Mouse (Mus musculus) granulocyte monocyte progenitor cell, adult 5-6 weeks (primary cell): ENCODE results near the gene Ccdc80. TPM values are rescaled to one million over a fixed set of nuclear protein-coding genes. Genes with fewer than 3 reads are reported as not detected.
A peak's percentile ranks its signal among the peaks of the same experiment; 100 is the strongest.

Experiments used
- ATAC-seq: replicated peaks from 2 replicates; pipeline ENCODE4 v1.8.0; 2016; ENCODE audit warnings: mild to moderate bottlenecking, moderate TSS enrichment, inconsistent platforms; ENCODE audit not compliant: poor library complexity, severe bottlenecking
- total RNA-seq, 2 experiments: library from RNA; stranded (forward) in 1 of 2; stranded (reverse) in 1 of 2; fragments of 200-712, 200-1000 nt in 1 of 2; fragments of >200 nt in 1 of 2; fragmentation: Nextera tagmentation in 1 of 2; gene quantifications; 2 replicates each; pipeline ENCODE4 v1.2.3; 2014 to 2017

Gene Ccdc80
- total RNA-seq, 2 experiments from 2014 or later = 0.41 TPM; not detected in 1

- ATAC-seq = no peak
Measured at GRCm38 (mm10) chr16:45108203-45108878, 15.1 kb downstream of the Ccdc80 start.

DNA sequence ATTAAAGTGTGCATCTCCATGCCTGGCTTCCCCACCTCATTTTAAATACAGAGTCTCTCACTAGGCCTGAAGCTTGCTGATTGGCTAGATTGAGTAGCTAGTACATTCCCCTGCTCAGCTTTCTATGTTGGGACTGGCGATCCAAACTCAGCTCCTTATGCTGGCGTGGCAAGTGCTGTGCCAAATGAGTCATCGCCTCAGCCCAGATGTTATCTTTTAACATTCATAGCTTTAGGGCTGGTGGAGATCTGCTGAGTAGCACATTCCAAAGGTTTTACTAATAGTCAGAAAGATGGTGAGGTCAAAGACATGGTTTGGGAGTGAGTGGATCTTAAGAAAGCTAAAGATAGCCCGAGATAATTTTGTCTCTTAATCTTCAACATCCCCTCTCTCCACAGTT is 17.3 kb downstream of the Ccdc80 start:
- no peak for ATAC-seq

DNA sequence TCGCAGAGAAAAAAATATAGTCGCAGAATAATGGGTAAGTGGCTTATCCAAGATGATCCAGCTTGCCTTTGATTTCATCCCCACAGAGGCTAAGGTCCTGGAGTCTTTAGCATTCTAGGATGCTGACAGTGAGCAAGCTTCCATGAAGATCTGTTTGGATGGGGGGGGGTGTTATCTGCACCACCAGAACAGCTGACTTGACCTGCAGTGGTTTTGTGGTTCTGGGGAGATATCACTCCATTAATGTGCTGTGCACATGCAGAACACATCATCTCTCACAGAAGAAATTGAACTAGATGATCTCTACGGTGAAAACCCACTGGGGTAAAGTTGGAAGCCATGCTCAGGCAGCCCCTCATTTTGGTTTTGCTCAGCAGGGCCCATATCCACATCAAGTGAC is 24.0 kb downstream of the Ccdc80 start:
- ATAC-seq = no peak

DNA sequence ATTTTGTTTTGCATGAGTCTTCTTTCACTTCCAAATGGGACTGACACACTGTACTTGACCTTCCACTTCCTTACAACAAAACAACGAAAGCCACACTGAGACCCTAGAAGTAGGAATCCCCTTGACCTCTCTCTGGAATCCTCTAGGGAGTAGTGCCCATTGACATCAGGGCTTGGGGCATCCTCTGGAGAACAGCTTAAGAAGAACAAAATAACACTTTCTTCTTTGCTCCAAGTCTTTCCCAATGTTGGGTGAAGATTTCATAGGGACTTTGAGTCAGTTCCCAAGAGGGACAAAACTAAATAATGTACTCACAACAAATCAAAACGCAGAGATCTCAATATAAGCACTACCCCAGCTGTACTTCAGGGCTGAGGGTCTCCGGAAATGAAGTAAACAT is 25.6 kb downstream of the Ccdc80 start:
- no peak for ATAC-seq

DNA sequence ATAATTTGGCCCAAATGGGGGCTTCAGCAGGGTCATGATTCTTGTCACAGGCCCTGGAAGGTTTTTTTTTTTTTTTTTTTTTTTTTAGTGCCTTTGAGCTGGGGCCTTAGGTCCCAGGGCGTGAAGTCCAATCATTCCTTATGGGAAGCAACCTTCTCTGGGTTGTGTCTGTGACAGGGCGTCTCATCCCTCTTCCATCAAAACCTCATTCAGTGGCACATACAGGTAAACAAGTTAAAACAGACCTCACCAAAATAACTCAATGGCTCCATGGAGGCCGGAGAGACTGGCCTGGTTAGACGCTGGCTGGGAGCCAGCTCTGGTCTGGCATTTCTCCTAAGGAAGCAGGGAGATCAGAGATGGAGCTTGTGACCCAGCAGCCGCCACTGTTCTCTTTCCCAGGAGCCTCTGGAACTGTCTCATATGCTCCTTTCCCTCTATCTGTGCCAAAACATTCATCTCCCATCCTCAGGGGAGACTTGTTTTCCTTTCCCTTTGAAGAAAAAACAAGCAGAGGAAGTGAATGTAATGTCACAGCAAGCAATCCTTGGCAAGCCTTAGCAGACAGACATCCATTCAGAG is 27.7 kb downstream of the Ccdc80 start:
- ATAC-seq = no peak

GRCm38 (mm10) chr16:45122571-45122970 is 29.4 kb downstream of the Ccdc80 start:
- ATAC-seq = no peak

GRCm38 (mm10) chr16:45124230-45125203 is 31.3 kb downstream of the Ccdc80 start:
- no peak for ATAC-seq

- ATAC-seq = no peak
Measured at GRCm38 (mm10) chr16:45127936-45128710, 34.9 kb downstream of the Ccdc80 start.

DNA sequence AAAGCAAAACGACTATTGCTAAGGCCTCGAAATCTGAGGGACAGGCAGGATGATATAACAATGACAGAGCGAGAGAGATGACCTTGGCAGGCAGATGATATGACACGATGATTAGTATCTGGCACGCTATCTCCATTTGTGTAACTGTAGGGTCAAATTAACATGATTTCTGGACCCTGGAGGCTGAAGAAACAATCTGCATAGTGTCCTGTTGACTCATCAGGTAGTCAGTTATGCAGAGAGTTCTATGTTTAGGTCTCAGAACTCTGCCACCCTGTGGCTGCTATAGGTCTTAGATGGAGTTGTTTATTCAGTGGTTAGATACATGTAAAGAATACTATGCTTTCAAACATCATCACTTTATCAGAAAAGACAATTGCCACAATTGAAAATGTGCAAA is 48.5 kb downstream of the Ccdc80 start:
- ATAC-seq = no peak

DNA sequence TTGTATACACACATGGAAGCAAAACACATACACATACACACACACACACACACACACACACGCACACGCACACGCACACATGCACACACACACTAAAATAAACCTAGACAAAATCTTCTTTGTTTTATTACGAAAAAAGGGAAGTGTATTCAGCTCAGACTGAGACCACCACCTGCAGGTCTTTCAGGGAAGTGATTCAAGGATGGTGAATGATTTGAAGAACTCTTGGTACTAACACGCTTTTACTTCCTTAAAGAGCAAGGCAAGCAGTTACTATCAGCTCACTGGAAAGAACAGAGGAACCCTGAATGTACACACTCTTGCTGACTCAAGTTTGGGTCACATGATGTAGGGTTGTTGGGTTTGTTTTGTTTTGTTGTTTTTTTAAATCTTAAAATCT is 49.4 kb downstream of the Ccdc80 start:
- ATAC-seq = peak; percentile 97

DNA sequence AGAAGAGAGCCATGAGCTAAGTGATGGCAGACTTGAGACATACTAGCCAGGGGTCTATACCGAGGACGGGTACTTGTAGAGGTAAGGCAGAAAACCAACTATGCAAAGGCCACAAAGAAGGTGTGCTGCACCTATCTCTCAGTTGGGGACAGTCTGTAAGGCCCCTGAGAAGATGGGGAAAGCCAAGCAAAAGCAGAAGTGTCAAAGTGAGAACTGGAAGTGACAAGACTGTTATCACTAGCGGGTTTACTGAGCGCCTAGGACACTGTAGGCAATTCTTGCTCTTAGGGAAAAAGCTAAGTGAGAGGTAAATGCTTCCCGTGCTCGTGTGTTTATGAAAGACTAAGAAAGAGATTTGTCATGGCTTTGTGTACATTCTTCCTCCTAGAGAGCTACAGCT is 51.9 kb downstream of the Ccdc80 start:
- ATAC-seq = peak; percentile 18; the same call in 1 of the 2 replicates

DNA sequence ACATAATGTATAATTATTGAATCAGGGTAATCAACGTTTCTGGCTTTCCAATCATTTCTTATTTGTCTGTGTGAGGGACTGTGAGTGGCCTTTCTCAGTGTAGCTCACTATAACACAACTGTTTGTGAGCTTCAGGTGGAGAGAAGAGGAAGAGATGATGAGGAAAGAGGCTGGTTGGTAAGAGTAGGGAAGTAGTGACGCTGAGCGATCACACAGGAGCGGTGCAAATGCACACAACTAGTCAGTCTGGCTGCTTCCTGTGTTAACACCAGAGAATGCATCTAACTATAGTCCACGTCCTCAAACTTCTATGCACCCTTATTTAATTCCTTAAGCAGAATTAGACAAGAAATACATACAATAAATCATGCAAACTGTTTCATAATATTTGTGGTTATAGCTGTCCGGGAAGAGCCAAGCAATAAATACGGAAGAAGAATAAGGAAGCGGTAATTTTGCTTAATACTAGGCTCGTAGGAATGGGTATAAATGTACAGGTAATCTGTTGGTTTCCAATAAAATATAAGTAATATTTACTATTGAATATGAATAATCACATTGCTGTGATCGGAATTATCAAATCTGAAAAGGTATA is 55.4 kb downstream of the Ccdc80 start:
- ATAC-seq = peak; percentile 97

GRCm38 (mm10) chr16:45154741-45155250 is 61.6 kb downstream of the Ccdc80 start:
- no peak for ATAC-seq

DNA sequence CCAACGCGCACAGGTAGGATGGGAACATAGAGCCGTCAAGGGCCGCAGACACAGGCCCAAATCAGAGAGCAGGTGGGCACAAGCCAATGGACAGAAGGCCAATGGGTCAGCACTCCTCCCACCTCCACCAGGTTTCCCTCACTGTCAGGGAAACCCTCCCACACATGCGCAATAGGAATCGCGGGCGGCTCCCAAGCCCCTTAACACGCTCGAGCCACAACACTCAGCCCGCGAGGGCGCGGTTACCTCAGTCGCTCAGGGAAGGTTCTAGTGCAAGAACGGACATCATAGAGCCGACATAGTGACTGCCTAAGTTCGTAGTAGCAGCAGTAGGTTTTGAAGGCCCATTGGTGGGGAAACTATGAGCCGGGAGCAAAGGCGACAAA is 64.9 kb downstream of the Ccdc80 start:
- ATAC-seq = peak; percentile 62

GRCm38 (mm10) chr16:45158522-45159388 is 65.6 kb downstream of the Ccdc80 start, which contains the start of the genes Slc35a5 and Atg3:
TSS of gene Slc35a5 (minus strand) at chr16:45158706.
TSS of gene Atg3 (plus strand) at chr16:45158785.
- ATAC-seq = peak; percentile 91

DNA sequence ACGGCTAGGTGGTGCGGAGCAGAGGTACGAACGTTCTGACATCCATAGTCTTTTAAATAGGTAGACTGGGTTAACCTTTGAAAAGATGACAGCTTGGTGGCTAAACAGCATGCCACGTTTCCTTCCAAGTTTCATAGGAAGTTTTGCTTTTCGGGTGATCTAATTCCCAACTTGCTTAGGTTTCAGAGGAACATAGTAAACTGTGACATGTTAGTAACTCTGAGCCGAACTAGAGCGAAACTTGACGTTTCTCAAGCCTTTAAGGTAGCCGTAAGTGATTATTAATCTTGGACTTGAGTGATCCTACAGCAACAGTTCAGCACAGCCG is 66.2 kb downstream of the Ccdc80 start:
- no peak for ATAC-seq
